Mouse (Mus musculus) heart, adult 18-20 months (tissue): ENCODE results near the gene Neurl1b. TPM values are rescaled to one million over a fixed set of nuclear protein-coding genes. Genes with fewer than 3 reads are reported as not detected.

Experiments
- DNase-seq, 2 experiments: peaks; one replicate each; pipeline ENCODE4 v3.0.0; 2021 to 2022; ENCODE audit warnings: mixed read lengths in 1 of 2
- total RNA-seq, 2 experiments: library from RNA; stranded (reverse); gene quantifications; 2 replicates each; pipeline ENCODE4 v1.2.3; 2021

The Neurl1b gene
- total RNA-seq, 2 experiments from 2014 or later = 5.6 to 5.9 TPM

DNA sequence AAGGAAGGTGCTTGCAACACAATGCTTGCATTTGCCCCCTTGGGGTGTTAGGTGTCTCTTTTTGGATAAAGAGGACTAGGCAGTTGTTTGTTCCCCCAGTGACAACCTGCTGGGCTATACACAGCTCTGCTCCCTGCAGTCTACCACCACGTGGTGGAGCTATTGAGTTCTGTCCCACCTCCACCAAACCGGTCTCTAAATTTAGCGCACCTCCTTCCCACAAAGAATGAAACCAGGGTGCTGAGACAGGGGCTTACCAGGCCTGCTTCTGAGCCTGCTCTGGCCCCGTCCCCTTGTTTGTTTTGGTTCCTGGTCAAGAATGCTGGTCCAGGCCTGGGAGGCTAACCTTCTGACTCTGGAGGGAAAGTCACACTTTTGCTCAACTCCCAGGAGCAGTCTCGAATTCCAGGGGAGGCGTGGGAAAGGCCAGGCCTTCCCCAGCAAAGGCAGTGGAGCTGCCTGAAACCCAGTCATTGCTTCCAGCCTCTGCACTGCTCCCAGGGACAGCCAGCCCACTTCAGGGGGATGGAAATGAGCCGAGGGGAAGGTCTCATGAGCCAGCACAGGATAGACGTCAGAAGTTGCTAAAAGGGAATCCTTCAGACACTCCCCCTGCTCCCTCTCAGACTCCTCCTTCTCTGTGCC, 37.1 kb downstream of the Neurl1b start:
- peak; percentile 79 to 82 for DNase-seq

DNA sequence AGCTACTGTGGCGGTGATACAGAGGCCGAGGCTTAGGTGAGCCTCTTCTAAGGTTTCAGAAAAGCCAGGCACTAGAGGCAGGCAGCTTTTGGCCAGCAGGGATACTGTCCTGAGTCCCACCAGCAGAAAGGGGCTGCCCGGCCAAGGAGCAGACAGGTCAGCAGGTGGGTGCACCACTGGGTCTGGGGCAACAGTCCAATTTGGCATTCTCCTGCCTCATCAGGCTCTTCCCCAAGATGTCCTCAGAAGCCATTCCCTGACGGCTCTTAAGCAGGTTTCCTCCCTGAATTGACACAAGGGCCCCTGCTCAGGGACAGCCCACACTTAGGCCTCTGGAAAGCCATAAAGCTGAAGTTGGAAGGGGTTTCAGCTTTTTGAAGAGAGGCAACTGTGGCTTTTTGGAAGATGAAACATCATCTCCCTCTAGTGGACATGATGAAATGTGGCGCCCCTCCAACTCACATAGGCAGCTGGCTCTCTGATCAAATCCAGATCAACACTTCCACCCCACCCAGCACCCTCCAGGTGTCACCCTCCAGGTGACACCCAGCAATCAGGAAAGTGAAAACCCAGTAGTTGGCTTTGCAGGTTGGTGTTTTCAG, 37.8 kb downstream of the Neurl1b start:
- DNase-seq = peak; percentile 69 to 87

DNA sequence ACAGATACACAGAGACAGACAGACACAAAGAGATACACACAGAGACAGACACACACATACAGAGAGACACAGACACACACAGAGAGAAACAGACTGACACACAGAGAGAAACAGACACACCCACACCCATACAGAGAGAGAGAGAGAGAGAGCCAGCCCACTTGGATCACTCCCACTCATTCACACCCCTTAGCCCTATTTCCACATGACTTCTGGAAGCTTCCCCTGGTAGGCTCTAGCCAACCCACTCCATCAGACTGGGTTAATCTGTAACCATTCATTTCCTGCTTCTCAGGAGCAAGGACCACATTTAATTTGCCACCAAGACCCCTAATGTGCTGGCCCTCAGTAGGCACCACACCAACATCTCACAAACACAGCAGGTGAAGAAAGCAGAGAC, 42.9 kb downstream of the Neurl1b start:
- DNase-seq = no peak

GRCm38 (mm10) chr17:26458049-26458448, 43.4 kb downstream of the Neurl1b start:
- DNase-seq = no peak

DNA sequence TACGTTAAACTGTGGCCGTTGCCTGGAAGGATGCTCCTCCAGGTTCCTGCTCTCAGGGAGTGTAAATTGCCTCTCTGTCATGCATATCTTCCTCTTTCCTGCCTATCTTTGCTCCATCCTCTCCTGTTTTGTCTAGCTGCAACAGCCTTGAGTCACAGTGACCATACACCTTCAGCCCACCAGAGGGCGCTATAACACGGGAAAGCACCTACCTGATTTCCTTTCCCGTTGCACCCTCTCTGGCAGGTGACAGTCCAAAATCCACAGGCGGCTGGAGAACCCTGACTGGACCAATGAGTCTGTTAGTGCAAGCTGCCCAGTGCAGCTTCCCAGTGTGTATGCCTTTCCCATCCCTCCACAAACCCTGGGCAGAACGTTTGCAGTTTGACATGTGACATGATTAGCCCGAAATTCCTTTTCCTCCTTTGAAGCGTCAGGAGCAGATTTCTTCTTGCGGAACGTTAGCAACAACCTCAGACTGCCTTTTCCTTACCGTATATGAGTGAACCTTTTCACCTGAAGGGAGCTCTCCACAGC, 48.1 kb downstream of the Neurl1b start:
- peak; percentile 77 to 92 for DNase-seq

- no peak for DNase-seq
Measured at GRCm38 (mm10) chr17:26463432-26463831, 48.8 kb downstream of the Neurl1b start.

DNA sequence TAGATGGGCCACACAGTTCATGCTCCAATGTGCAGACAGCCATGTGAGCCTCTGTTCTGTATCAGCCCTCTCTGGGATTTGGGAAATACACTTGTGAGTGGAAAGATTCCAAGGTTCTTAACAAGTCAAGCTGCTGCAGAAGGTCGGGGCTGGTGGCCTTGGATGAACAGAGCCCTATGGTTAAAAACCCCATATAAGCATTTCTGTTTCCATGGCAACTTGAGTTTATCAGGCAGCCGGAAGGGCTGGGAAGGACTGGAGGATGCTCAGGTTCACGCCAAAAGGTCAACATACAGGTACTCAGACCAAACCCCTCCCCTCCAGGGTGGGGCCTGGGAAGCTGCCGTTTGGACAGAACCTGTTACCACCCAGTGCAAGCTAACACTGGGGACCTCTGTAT, 49.4 kb downstream of the Neurl1b start:
- peak; percentile 46 to 52 for DNase-seq

- DNase-seq = no peak
Measured at GRCm38 (mm10) chr17:26464481-26464880, 49.9 kb downstream of the Neurl1b start.

DNA sequence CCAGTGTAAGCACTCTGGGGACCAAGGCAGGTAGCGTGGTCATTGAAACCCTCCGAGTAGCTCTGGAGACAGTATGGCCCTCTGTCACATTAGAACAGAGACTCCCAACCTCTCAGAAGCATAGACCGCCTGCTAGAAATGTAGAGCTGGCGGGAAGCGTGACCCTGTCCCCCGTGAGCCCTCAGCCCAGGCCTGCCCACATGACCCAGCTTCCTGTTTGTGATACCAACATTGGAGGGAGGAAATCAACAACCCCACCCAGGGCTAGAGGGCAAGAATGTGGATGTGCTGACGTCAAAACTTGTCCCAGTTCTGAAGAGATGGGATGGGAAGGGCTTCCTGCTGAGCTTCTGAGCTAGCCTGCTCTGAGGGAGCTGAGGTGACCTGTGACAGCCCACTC, 50.3 kb downstream of the Neurl1b start:
- DNase-seq = peak; percentile 77 to 92

- peak; percentile 85 to 92 for DNase-seq
Measured at GRCm38 (mm10) chr17:26466741-26467150, 52.1 kb downstream of the Neurl1b start.

- DNase-seq = no peak
Measured at GRCm38 (mm10) chr17:26467619-26468018, 53.0 kb downstream of the Neurl1b start.

- DNase-seq = no peak
Measured at GRCm38 (mm10) chr17:26468102-26468894, 53.7 kb downstream of the Neurl1b start.

GRCm38 (mm10) chr17:26476871-26477270, 62.2 kb downstream of the Neurl1b start:
- DNase-seq = no peak

DNA sequence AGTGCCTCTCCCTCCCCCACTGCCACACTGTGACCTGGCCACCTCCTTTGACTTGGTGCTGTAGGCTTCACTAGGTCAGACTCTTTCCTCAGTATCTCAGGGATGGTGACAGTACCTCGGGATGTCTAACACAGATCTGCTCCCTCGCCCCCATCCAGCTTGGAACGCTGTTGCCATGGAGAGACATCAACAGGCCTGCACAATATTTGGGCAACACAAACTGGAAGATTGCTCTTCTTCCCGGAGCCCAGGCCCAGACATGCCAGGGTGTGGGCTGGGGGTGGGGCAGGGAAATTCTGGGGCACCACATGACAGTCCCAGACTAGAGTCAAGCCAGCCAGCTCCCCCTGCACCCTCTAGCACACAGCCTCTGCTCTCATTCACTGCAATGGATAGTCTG, 64.0 kb downstream of the Neurl1b start:
- DNase-seq = peak; percentile 37 to 57

GRCm38 (mm10) chr17:26479619-26480018, 65.0 kb downstream of the Neurl1b start:
- DNase-seq = peak; percentile 38 to 47

DNA sequence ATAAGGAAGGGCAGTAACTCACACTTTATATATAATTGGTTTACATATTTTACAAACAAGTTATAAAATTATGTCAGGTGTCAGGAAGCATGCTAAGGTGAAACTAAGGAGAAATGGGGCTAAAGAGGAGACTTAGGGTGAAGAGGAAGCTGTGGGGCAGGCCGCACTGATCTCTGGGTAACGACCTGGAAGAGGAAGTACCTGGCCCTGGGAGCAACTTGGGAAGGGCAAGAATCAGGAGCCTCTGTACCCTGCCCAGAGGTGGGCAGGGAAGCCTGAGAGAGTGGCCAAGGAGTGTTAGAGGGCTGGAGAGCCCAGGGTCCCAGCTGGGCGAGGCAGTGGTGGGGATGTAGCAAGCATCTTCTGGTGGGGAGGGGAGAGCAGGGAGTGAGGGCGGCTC, 66.3 kb downstream of the Neurl1b start:
- no peak for DNase-seq

- peak; percentile 48 to 53 for DNase-seq
Measured at GRCm38 (mm10) chr17:26484626-26485421, 70.2 kb downstream of the Neurl1b start.

GRCm38 (mm10) chr17:26487266-26487665, 72.6 kb downstream of the Neurl1b start:
- peak; percentile 60 for DNase-seq

- no peak for DNase-seq
Measured at GRCm38 (mm10) chr17:26487917-26488316, 73.3 kb downstream of the Neurl1b start.

GRCm38 (mm10) chr17:26488711-26489403, 74.2 kb downstream of the Neurl1b start:
- peak; percentile 87 to 93 for DNase-seq

- DNase-seq = peak in 1 of 2 experiments; percentile 27
Measured at GRCm38 (mm10) chr17:26490072-26490471, 75.4 kb downstream of the Neurl1b start.
